Mouse (Mus musculus): ENCODE results near the gene Mfap3l.
"Not testable (repeated sequence)": the region's sequence is repeated elsewhere in the genome, so short reads cannot be mapped to it uniquely, and the experiment has no call there.

The Mfap3l gene

GRCm38 (mm10) chr8:60650119-60650518 lies 17.5 kb downstream of the Mfap3l start:
- no peak for DNase-seq (ENCODE audit: low spot score in 2 of 2)

GRCm38 (mm10) chr8:60657425-60658113 lies 24.9 kb downstream of the Mfap3l start:
- DNase-seq (ENCODE audit: low spot score in 2 of 2), result no peak

- DNase-seq (ENCODE audit: low spot score in 2 of 2), result no peak
Observed at GRCm38 (mm10) chr8:60658114-60658500, 25.5 kb downstream of the Mfap3l start.

GRCm38 (mm10) chr8:60658686-60659085 lies 26.1 kb downstream of the Mfap3l start:
- not testable (repeated sequence) for DNase-seq (ENCODE audit: low spot score in 2 of 2)

GRCm38 (mm10) chr8:60659721-60660120 lies 27.1 kb downstream of the Mfap3l start:
- peak; percentile 40 to 48 for DNase-seq (ENCODE audit: low spot score in 2 of 2)

- DNase-seq (ENCODE audit: low spot score in 2 of 2), result no peak
Observed at GRCm38 (mm10) chr8:60661191-60661590, 28.6 kb downstream of the Mfap3l start.

- DNase-seq (ENCODE audit: low spot score in 2 of 2), result no peak
Observed at GRCm38 (mm10) chr8:60663552-60663951, 30.9 kb downstream of the Mfap3l start.

- DNase-seq (ENCODE audit: low spot score in 2 of 2), result no peak
Observed at GRCm38 (mm10) chr8:60665821-60666220, 33.2 kb downstream of the Mfap3l start.

GRCm38 (mm10) chr8:60666852-60667251 lies 34.2 kb downstream of the Mfap3l start:
- peak in 1 of 2 experiments; percentile 45 for DNase-seq (ENCODE audit: low spot score in 2 of 2)

- no peak for DNase-seq (ENCODE audit: low spot score in 2 of 2)
Observed at GRCm38 (mm10) chr8:60678590-60678989, 46.0 kb downstream of the Mfap3l start.

GRCm38 (mm10) chr8:60681811-60682210 lies 49.2 kb downstream of the Mfap3l start:
- DNase-seq (ENCODE audit: low spot score in 2 of 2), result no peak

GRCm38 (mm10) chr8:60682340-60682739 lies 49.7 kb downstream of the Mfap3l start:
- DNase-seq (ENCODE audit: low spot score in 2 of 2), result no peak

GRCm38 (mm10) chr8:60711516-60712086 lies 79.0 kb downstream of the Mfap3l start:
- DNase-seq (ENCODE audit: low spot score in 2 of 2), result no peak

GRCm38 (mm10) chr8:60714724-60715123 lies 82.1 kb downstream of the Mfap3l start:
- DNase-seq (ENCODE audit: low spot score in 2 of 2), result no peak

GRCm38 (mm10) chr8:60718692-60719091 lies 86.1 kb downstream of the Mfap3l start:
- no peak for DNase-seq (ENCODE audit: low spot score in 2 of 2)

All from right cerebral cortex, adult 2 months (tissue).